Mouse (Mus musculus) midbrain, embryonic 11.5 days (tissue): ENCODE measurements around the gene Mogs. TPM values are rescaled to one million over a fixed set of nuclear protein-coding genes. Genes with fewer than 3 reads are reported as not detected.
A peak's percentile ranks its signal among the peaks of the same experiment; 100 is the strongest.
"Not testable (repeated sequence)": the region's sequence is repeated elsewhere in the genome, so short reads cannot be mapped to it uniquely, and the experiment has no call there.

Experiments used
- ATAC-seq: fragments of 200-750 bp; cut with Nextera tagmentation; 2 replicates; pipeline ENCODE4 v1.8.0; 2017; ENCODE audit warnings: moderate TSS enrichment, moderate library complexity; ENCODE audit not compliant: low FRiP score
- DNase-seq: peaks from one replicate; pipeline ENCODE4 v3.0.0; 2015; ENCODE audit warnings: low spot score; ENCODE audit errors: missing footprints
- H3K27ac ChIP-seq: fragments of 300-500 bp; sonication (generic); 2 replicates; pipeline ENCODE4 v1.5.1; 2014; ENCODE audit warnings: low read depth, low read length
- H3K27me3 ChIP-seq: fragments of 300-500 bp; sonication (generic); 2 replicates; pipeline ENCODE4 v1.6.1; 2014; ENCODE audit warnings: mild to moderate bottlenecking, low read length, moderate library complexity, mixed read lengths; ENCODE audit not compliant: control insufficient read depth, insufficient read depth
- H3K36me3 ChIP-seq: fragments of 300-500 bp; sonication (generic); 2 replicates; pipeline ENCODE4 v1.6.1; 2014; ENCODE audit warnings: mild to moderate bottlenecking, low read length, moderate library complexity, mixed read lengths; ENCODE audit not compliant: control insufficient read depth, insufficient read depth
- H3K4me1 ChIP-seq: fragments of 300-500 bp; sonication (generic); 2 replicates; pipeline ENCODE4 v1.6.1; 2014; ENCODE audit warnings: low read length; ENCODE audit not compliant: control insufficient read depth, insufficient read depth
- H3K4me2 ChIP-seq: fragments of 300-500 bp; sonication (generic); 2 replicates; pipeline ENCODE4 v1.6.1; 2014; ENCODE audit warnings: mild to moderate bottlenecking, moderate library complexity
- H3K4me3 ChIP-seq: fragments of 300-500 bp; sonication (generic); 2 replicates; pipeline ENCODE4 v1.5.1; 2014; ENCODE audit warnings: low read depth, low read length
- H3K9ac ChIP-seq: fragments of 300-500 bp; sonication (generic); 2 replicates; pipeline ENCODE4 v1.6.1; 2014; ENCODE audit warnings: low read length
- H3K9me3 ChIP-seq: fragments of 300-500 bp; sonication (generic); 2 replicates; pipeline ENCODE4 v1.6.1; 2016; ENCODE audit warnings: low read length; ENCODE audit not compliant: control insufficient read depth
- WGBS: fragments of 180-500 bp; shearing (Covaris S2); extraction: QIAGEN DNeasy Blood & Tissue Kit; methylation state at CpG from one replicate; pipeline ENCODE4 v1.1.7; 2014; 5-methylcytosine and 5-hydroxymethylcytosine counted together
- polyA plus RNA-seq: library from polyadenylated mRNA; unstranded; fragments of >200 nt; fragmentation: Nextera tagmentation; extraction: Ambion mirVana; gene quantifications from 2 replicates; pipeline ENCODE4 v1.2.1, GENCODE M21; 2014

Mogs gene
- polyA plus RNA-seq, 1 experiment from 2014 or later: 23.4 TPM

GRCm38 (mm10) chr6:83151721-83152120, 36.4 kb downstream of the Mogs start:
- H3K36me3 ChIP-seq: peaks cover 11% of the 10 kb centered on the region; the same call in 1 of the 2 replicates
- no peak overlapping the region for H3K27ac ChIP-seq
- H3K27me3 ChIP-seq: no peaks in the 10 kb centered on the region
- DNase-seq (no peak), ATAC-seq (no peak)
- H3K4me1 ChIP-seq: peaks cover 19% of the 10 kb centered on the region
- peak overlapping the region; percentile 34 for H3K9ac ChIP-seq
- H3K4me3 ChIP-seq: no peak overlapping the region
- no peak overlapping the region for H3K4me2 ChIP-seq
- H3K9me3 ChIP-seq: no peaks in the 10 kb centered on the region
- WGBS: 21% methylated on average over 8 of the region's 8 CpGs

- H3K27ac ChIP-seq: no peak overlapping the region
- H3K4me2 ChIP-seq: no peak overlapping the region
- WGBS: 87% methylated on average over 12 of the region's 12 CpGs
- H3K4me1 ChIP-seq: peaks cover 19% of the 10 kb centered on the region
- H3K9me3 ChIP-seq: no peaks in the 10 kb centered on the region
- peaks cover 11% of the 10 kb centered on the region; the same call in 1 of the 2 replicates for H3K36me3 ChIP-seq
- ATAC-seq (no peak), DNase-seq (no peak)
- no peaks in the 10 kb centered on the region for H3K27me3 ChIP-seq
- H3K4me3 ChIP-seq: no peak overlapping the region
- no peak overlapping the region for H3K9ac ChIP-seq
Observed at GRCm38 (mm10) chr6:83153038-83153437, 37.7 kb downstream of the Mogs start.

GRCm38 (mm10) chr6:83153485-83153884, 38.2 kb downstream of the Mogs start:
- DNase-seq: no peak
- Histone ChIP-seq H3K4me2 (no peak overlapping the region), H3K36me3 (peaks cover 11% of the 10 kb centered on the region; the same call in 1 of the 2 replicates), H3K27me3 (no peaks in the 10 kb centered on the region), H3K27ac (no peak overlapping the region), H3K4me3 (no peak overlapping the region), H3K9me3 (no peaks in the 10 kb centered on the region), H3K4me1 (peaks cover 19% of the 10 kb centered on the region), H3K9ac (no peak overlapping the region)
- WGBS: 76% methylated on average over 5 of the region's 5 CpGs
- ATAC-seq: no peak

- peak overlapping the region; percentile 71 for H3K9ac ChIP-seq
- peaks cover 18% of the 10 kb centered on the region for H3K4me1 ChIP-seq
- H3K4me3 ChIP-seq: peak overlapping the region; percentile 53
- peak overlapping the region; percentile 88 for H3K4me2 ChIP-seq
- WGBS: 9% methylated on average over 23 of the region's 23 CpGs
- no peaks in the 10 kb centered on the region for H3K9me3 ChIP-seq
- H3K27ac ChIP-seq: no peak overlapping the region
- no peak for DNase-seq
- peak; percentile 65 for ATAC-seq
- H3K36me3 ChIP-seq: peaks cover 7% of the 10 kb centered on the region; the same call in 1 of the 2 replicates
- H3K27me3 ChIP-seq: peaks cover 8% of the 10 kb centered on the region
Observed at GRCm38 (mm10) chr6:83155552-83156238, 40.4 kb downstream of the Mogs start.

- 1% methylated on average over 32 of the region's 32 CpGs for WGBS
- Histone ChIP-seq H3K27ac (no peak within 1 kb of the TSS), H3K4me2 (peak within 1 kb of the TSS; percentile 88), H3K27me3 (peaks cover 14% of the 10 kb centered on the region), H3K36me3 (peaks cover 7% of the 10 kb centered on the region; the same call in 1 of the 2 replicates), H3K4me1 (peaks cover 16% of the 10 kb centered on the region), H3K4me3 (peak within 1 kb of the TSS; percentile 53), H3K9me3 (no peaks in the 10 kb centered on the region), H3K9ac (peak within 1 kb of the TSS; percentile 71)
- ATAC-seq: peak; percentile 95
- peak; percentile 99 for DNase-seq
Observed at GRCm38 (mm10) chr6:83156259-83156684, 41.0 kb downstream of the Mogs start, which contains the start of the genes Wdr54 and 1700003E16Rik. Wdr54 (minus strand) TSS chr6:83156397. 1700003E16Rik (plus strand) TSS chr6:83156404.

- peaks cover 20% of the 10 kb centered on the region for H3K4me1 ChIP-seq
- 12% methylated on average over 3 of the region's 3 CpGs for WGBS
- not testable (repeated sequence) for H3K27ac ChIP-seq, ATAC-seq, DNase-seq, H3K9me3 ChIP-seq, H3K4me3 ChIP-seq, H3K4me2 ChIP-seq, H3K36me3 ChIP-seq, H3K9ac ChIP-seq
- peaks cover 31% of the 10 kb centered on the region for H3K27me3 ChIP-seq
Observed at GRCm38 (mm10) chr6:83159456-83159855, 44.2 kb downstream of the Mogs start.

- H3K27ac ChIP-seq: no peak overlapping the region
- H3K4me1 ChIP-seq: peaks cover 20% of the 10 kb centered on the region
- DNase-seq (peak; percentile 90), ATAC-seq (no peak)
- 4% methylated on average over 19 of the region's 19 CpGs for WGBS
- H3K4me2 ChIP-seq: peak overlapping the region; percentile 29
- no peaks in the 10 kb centered on the region for H3K36me3 ChIP-seq
- H3K9ac ChIP-seq: peak overlapping the region; percentile 30; the same call in 1 of the 2 replicates
- H3K27me3 ChIP-seq: peaks cover 31% of the 10 kb centered on the region
- no peaks in the 10 kb centered on the region for H3K9me3 ChIP-seq
- peak overlapping the region; percentile 20 for H3K4me3 ChIP-seq
Observed at GRCm38 (mm10) chr6:83161442-83161841, 46.1 kb downstream of the Mogs start.

GRCm38 (mm10) chr6:83161921-83162641, 46.8 kb downstream of the Mogs start:
- Histone ChIP-seq H3K27ac (no peak overlapping the region), H3K4me2 (peak overlapping the region; percentile 29), H3K27me3 (peaks cover 31% of the 10 kb centered on the region), H3K4me3 (peak overlapping the region; percentile 20), H3K4me1 (peaks cover 20% of the 10 kb centered on the region), H3K9ac (peak overlapping the region; percentile 33; the same call in 1 of the 2 replicates), H3K36me3 (no peaks in the 10 kb centered on the region), H3K9me3 (no peaks in the 10 kb centered on the region)
- DNase-seq (peak; percentile 93), ATAC-seq (no peak)
- WGBS: under 1% methylated on average over 49 of the region's 49 CpGs

GRCm38 (mm10) chr6:83162701-83163100, 47.4 kb downstream of the Mogs start:
- Histone ChIP-seq H3K4me1 (peaks cover 20% of the 10 kb centered on the region), H3K9ac (no peak overlapping the region), H3K27ac (no peak overlapping the region), H3K4me2 (peak overlapping the region; percentile 29; the same call in 1 of the 2 replicates), H3K27me3 (peaks cover 31% of the 10 kb centered on the region), H3K9me3 (no peaks in the 10 kb centered on the region), H3K36me3 (no peaks in the 10 kb centered on the region), H3K4me3 (no peak overlapping the region; the same call in 1 of the 2 replicates)
- DNase-seq (peak; percentile 96), ATAC-seq (no peak)
- 4% methylated on average over 8 of the region's 8 CpGs for WGBS
